Mouse (Mus musculus) layer of hippocampus, postnatal 36 days (tissue): ENCODE data around the gene Odf3b. TPM values are rescaled to one million over a fixed set of nuclear protein-coding genes. Genes with fewer than 3 reads are reported as not detected.
A peak's percentile ranks its signal among the peaks of the same experiment; 100 is the strongest.

Experiments used
- DNase-seq, 2 experiments: peaks; one replicate each; pipeline ENCODE4 v3.0.0; 2022
- total RNA-seq, 2 experiments: library from RNA; stranded (reverse); gene quantifications; 2 replicates each; pipeline ENCODE4 v1.2.3; 2021

The Odf3b gene
- total RNA-seq, 2 experiments from 2014 or later: 2.7 to 2.8 TPM

DNA sequence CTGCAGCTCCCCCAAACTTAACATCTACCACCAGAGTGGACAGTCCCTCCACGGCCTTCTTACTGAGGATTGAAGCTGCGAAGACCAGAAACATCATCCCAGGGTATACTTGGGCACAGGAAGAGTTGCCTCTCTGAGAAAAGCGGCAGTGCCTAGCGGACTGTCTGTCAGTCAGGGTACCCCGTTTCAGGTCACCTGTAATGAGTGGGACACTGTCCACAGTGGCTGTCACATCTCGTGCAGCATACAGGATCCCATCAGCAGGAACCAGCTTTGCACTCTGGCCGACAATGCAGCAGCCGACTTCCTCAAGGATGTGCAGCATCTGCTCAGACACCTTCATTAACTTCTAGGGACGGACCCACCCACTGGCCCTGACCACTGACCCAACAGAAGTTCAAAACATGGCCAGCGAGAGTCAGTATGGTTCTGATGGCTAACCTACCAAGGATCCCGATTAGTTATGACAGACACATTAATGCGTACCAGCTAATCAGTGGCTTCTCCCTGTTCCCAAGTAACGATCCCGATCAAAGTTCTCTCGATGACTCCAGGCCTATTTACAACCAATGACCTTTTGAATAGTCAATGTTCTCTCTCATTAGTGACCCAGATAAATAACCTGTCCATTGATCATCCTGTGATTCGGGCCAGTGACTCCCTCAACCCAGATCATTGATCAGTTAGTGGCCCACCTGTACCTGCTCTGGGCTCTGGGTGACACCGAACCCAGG is 4.1 kb downstream of the Odf3b start:
- DNase-seq: no peak

DNA sequence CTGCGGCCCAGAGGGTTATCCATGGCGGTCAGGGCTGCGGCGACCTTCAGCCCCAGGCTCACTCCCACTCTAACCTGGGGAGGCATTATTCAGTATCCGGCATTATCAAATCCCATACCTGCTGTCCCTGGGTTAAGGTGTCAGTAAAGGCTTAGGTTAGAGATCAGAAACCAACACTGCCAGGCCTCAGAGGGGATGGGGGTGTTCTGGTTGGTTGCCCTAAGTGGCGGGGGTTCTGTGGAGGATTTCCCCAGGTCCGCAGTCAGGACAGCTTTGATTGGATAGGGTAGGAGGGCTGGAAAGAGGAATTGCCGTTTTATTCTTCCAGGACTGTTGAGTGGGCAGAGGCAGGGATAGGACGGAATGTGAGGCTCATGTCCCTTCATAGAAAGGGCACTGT is 4.7 kb downstream of the Odf3b start:
- DNase-seq: no peak

DNA sequence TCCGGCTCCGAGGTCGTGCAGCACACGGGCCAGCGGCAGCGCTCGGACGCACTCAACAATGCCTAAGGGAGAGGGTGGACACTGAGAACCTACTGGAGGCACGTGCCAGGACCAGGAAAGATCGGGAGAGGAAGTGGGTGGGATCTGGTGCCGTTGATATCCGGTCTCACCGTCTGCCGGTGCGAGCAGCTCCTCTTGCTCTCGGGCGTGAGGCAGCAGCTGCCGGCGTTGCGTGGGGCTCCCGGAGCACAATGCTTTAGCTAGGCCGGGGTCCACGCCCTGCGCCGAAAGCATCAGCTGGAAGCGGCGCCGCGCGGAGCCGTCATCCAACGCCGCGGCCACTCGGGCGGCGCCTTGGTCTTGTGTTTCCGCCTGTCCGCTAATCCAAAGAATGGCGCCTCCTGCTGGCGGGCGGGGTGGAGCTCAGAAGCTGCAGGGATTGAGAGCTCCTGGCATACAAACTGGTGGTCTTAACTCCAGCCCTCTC is 5.3 kb downstream of the Odf3b start, which contains the start of gene Sco2:
Gene Sco2 (minus strand): TSS at position 85 of the 487 bp plus-strand sequence.
- peak; percentile 92 for DNase-seq

DNA sequence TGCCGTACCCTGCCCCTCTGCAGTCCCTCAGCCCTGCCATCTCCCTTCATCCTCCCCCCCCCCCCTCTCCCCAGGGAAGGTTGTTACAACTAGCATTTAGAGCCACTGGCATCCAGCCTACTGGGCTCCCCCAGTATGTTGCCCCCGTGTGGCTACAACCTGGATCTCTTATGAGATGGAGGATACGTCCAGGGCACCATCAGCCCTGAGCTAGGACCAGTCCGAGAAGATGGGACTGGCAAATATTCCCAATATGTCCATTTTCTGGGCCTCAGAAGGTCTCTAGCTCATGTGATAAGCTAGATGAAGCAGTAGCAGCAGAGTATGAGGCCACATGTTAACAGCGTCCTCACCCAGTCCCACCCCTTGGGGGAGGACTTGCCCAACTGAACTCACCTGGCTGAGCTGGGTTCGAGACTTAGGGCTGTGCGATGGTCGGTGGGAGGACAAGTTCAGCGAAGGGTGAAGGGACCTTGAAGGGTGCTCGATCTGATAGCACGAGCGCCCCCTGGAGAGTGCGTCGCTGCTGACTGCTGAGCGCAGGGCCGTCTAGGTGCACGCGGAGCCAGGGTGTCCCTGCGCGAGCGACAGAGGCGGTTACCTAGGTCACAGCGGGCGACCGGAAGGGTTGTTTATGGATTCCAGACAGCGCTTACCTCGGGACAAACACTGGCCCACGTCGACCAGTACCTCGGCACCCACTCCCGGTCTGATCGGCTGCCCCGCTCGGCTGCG is 5.9 kb downstream of the Odf3b start:
- peak; percentile 83 to 84 for DNase-seq

DNA sequence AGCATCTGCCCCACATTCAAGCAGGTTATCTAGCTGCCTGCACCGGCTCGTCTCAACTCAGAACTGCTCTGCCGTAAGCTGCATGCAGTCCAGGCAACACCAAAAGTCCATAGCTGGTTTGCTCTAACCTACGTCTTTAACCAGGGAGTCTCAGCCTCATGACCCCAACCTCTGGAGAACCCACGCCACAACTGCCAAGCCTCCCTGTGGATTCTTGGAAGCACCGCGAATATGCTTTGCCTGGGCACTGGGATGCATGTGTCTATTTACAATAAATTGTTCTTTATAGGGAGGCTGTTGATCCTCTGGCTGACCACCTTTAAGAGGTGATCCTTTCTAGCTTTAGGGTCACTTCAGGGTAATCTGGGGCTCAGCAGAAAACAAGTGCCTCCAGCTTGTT is 6.5 kb downstream of the Odf3b start:
- DNase-seq: no peak

DNA sequence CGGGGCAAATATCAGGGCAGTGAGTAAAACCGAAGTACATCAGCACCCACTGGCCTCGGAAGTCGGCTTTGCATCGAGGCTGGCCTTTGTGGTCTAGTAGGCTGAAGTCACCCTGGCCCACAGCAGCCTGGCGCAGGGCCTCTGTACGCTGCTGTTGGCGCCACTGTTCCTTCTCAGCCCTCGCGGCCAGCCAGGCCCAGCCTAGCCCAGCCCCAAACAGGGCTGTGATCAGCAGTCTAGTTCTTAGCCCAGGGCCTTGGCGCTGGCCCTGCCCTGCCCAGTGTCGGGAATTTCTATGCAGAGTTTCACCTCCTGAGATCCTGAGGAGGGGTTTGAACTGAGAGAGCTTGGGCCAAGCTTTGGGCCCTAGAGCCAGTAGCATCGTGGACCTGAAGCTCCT is 7.0 kb downstream of the Odf3b start:
- no peak for DNase-seq

DNA sequence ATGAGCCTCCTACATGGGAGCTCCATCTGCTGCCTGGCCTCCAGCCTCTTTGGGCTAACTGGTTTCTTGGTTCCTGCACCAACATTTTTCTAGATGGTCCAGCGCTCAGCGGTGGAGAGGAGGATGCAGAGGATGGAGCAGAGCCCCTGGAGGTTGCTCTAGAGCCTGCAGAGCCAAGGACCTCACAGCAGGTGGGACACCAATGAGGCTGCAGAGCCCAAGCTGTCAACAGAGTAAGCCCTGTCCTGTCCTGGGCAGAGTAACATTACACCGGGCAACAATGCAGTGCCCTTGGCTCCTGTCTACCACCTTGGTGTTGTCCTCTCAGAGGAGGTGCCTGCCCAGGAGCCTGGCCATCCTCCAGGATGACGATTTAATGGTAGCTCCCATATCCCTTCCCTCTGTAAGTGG is 13.9 kb downstream of the Odf3b start:
- no peak for DNase-seq

DNA sequence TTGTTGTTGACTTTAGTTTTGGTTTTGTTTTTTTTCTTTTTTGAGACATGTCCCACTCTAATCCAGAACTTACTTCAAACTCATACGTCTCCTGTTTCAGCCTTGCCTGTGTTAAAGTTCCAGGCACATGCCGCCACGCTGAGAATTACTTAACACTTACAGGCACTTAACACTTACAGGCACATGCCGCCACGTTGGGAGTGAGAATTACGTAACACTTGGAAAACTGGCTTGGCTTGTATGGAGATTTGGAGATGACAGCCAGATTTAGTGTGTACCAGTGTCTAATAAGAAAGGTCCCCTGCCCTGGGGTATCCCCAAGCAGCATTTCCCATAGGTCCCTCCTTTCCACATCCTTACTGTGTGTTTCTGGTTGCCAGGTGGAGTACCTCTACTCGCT is 16.0 kb downstream of the Odf3b start:
- no peak for DNase-seq

DNA sequence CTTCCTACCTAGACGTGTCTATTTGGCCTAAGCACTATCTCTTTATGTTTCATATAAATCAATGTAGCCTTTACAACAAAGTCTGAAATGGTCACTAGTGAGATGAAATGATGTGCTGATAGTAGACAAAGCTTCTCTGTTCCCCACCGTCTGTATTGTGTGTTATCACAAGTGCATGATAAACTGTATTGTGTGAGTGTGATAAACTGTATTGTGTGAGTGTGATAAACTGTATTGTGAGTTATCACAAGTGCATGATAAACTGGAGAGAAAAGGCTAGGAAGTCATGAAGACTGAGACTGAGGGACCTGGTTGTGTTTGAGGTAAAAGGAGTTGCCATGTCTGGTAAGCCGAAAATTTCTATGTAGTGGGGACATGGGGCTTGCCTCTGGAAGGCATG is 20.3 kb downstream of the Odf3b start:
- DNase-seq: no peak

DNA sequence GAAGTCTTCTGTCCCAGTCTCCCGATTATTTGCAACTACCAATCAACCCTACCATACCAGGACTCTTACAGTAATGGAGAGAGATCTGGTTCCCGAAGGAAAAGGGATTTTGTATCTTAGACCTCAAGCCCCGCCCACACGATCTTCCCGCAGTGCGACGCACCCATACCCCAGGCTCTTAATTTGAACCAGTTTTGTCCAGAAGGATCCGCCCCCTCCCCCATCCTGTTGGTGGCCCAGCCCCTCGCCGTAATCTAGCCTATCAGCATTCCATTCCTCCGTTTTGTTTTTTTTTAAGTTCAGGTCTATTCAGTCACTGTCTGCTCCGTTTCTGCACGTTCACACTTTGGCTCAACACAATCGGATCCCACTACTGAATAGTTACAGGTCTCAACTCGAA is 22.7 kb downstream of the Odf3b start:
- peak in 1 of 2 experiments; percentile 52 for DNase-seq

DNA sequence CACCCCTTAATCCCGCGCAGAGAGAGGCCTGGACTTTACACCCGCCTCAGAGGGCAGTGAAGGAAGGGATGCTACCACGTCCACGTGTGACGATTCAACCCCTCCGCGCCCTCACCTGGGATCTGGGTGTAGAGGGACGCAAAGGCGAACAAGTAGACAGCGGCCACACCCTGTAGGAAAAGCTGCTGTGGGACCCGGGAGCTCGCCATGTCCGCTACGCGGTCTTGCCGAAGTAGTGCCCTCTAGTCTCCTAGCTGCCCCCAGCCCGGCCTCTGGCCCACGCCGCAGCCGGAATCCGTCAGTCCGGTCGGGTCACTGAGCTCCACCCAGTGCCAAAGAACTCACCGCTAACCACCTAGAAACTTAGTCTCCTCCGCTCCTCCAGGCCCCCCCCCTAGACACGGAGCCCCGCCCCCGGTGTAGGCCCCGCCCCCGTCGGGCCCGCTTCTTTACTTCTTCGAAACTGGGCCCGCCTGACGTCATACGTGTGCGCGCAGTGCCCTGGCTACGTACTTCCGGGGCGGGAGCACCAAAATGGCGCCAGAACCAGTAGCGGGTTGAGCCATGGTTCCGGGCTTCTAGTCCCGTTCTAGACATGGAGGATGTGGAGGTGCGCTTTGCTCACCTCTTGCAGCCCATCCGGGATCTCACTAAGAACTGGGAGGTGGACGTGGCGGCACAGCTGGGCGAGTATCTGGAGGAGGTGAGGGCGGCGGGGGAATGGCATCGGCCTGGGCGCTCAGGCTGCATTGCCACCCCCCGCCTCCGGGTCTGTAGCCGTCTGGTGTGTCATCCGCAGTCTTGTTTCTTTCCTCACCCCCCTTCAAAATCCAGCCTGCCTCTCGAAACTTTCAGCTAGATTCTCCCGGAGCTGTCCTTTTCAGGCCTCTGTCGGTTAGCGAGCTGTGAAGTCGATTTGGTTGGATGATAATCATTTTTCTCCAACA is 23.6 kb downstream of the Odf3b start, which contains the start of the genes Lmf2 and Ncaph2:
Gene Lmf2 (minus strand): TSS at position 419 of the 947 bp plus-strand sequence.
Gene Ncaph2 (plus strand): TSS at position 479 of the 947 bp plus-strand sequence.
- DNase-seq: peak; percentile 93 to 95

DNA sequence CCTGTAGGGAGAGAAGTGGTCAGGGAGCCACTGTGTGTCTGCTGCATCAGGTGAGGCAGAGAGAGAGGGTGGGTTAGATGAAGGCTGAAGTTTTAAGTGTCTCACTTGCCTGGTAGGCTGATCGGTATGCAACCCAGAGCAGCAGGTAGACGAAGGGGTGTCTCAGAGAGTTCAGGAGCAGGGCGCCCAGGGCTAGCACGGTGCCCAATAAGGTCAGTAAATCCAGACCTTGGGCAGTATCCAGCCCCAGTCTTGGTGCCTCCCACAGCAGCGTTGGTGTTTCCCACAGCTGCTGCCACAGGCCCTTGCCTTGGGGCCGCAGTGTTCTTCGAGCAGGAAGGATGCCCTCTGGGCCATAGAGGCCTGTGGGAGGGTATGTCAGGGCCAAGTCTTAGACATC is 24.6 kb downstream of the Odf3b start:
- DNase-seq: no peak

DNA sequence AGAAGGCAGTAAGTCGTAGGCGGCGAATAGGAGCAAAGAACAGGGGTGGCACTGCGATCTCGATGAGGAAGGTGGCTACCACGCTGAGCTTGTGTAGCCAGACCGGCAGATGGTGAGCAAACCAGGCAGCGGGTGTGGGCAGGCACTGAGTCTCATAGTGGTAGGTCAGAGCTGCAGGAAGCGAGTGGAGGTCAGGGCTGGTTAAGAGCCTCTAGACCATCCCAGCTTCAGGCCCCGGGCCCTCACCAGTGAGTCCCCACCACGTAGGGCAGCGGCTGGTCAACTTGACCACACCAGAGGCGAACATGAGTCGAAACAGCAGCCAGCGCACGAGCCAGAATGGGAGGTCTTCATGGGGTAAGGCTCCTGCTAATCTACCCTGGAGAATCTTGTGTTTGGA is 25.2 kb downstream of the Odf3b start:
- no peak for DNase-seq

DNA sequence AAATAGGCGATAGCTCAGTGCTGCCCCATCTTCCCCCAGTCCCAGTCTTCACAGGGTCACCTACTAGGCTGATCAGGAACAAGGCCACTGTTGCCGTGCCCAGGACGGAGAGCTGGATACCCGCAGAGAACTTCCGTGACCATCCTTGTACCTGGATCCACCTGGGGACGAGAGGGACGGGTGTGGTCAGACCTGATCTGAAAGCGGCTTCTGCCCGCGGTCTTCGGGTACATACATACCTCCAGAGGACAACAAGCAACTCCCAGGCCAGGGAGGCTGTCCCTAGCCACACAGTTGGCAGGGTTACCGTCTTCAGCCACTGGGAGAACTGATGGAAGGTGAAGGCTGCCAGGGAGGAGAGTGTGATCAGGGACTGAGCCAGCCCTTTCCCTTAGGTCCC is 26.3 kb downstream of the Odf3b start:
- no peak for DNase-seq

DNA sequence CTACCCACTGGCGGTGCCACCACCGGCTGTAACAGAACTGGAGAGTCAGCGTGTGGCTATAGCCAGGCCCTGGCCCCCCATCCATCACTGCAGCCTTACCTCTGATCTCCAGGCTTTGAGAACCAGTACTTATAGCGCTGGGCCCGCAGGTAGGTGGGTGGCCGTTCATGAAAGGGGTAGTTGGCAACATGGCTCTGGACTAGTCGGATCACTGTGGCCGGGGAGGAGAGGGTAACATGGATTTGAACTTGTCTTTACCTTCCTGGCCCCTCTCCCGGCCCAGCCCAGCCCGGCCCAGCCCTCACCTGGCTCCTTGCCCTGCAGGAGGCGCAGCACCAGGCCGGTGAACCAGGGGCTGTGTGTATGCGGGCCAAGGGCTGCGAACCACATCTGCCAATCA is 27.0 kb downstream of the Odf3b start:
- DNase-seq: no peak

DNA sequence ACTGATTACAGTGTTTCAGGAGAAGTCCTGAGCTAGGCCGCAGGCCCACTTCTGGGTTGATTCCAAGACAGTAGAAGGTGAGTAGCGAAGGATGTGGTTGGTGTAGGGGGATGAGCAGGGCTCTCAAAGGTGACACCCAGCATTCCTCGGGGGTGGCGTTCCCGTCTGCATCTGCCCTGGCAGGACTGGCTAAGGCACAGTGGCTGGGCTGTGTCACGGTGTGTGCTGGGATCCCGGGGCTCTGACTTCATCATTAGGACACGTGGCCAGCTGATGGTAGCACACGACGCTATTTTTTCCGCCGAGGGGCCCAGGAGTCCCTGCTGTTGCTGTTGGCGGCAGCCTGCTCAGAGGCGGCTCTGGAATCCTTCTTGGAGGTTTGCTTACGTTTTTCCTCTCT is 27.8 kb downstream of the Odf3b start:
- DNase-seq: no peak

DNA sequence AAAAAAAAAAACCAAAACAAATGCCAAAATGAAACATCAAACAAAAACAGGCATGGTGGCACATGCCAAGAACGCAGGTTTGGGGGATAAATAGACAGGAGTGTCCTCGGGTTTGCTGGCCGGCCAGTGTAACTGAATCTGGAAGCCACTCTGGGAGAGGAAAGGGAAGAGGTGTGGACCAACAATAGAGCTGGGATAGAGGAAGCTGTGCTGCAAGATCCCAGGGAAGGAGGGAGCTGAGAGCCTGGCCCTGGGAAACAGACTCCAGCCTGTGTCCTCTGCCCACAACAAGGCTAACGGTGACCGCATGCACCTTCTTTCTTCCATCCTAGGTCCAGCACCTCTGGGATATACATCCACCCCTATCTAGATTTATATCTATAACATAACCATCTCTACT is 28.6 kb downstream of the Odf3b start:
- DNase-seq: no peak

DNA sequence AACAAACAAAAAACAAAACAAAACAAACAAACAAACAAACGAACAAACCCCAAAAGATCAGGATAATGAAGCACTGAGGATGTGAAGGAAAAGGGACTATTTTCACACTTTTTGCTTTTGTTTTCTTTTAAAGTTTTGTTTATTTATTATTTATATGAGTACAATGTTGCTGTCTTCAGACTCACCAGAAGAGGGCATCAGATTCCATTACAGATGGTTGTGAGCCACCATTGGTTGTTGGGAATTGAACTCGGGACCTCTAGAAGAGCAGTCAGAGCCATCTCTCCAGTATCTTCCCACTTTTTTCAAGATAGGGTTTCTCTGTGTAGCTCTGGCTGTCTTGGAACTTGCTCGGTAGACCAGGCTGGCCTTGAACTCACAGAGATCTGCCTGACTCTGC is 35.8 kb downstream of the Odf3b start:
- DNase-seq: no peak

DNA sequence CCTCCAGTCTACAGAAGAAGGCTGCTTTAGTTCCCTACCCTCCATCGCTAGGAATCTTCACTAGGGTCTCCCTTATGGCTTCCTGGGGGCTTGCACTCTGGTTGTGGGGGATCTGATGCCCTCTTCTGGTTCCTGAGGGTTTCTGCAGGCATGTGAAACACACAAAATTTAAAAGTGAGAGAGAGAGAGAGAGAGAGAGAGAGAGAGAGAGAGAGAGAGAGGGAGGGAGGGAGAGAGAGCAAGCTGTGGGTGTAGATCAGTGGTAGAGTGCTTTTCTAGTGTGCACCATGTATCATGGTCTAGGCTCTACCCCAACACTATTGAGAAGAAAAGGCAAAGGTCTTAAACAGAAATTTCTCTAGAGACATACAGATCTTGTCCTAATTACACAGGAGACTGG is 37.4 kb downstream of the Odf3b start:
- no peak for DNase-seq

DNA sequence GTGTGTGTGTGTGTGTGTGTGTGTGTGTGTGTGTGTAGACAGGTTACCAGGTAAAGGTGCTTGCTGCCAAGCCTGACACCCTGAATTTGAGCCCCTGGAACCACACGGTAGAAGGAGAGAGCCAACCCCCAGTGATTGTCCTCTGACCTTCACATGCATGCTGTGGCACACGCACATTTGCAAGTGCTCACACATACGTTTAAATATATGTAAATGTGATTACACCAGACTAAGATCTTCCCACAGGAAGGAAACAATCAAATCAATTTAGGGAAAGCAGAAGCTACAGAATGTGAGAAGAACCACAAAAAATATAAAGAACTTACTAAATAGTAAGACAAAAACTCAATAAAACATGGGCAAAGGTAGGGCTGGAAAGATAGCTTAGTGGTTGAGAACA is 38.9 kb downstream of the Odf3b start:
- DNase-seq: no peak

DNA sequence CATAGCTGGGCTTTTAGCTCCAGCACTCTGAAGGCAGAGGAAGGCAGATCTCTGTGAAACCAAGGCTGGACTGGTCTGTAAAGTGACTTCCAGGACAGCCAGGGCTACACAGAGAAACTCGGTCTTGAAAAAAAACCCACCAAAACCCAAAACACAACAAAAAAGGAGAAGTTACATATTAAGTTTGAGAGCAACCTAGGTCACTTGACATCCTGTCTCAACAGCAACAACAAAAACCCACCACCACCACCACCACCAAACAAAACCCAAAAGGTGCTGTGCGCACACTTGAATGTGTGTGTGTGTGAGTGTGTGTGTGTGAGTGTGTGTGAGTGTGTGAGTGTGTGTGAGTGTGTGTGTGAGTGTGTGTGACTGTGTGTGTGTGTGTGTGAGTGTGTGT is 39.4 kb downstream of the Odf3b start:
- DNase-seq: no peak

DNA sequence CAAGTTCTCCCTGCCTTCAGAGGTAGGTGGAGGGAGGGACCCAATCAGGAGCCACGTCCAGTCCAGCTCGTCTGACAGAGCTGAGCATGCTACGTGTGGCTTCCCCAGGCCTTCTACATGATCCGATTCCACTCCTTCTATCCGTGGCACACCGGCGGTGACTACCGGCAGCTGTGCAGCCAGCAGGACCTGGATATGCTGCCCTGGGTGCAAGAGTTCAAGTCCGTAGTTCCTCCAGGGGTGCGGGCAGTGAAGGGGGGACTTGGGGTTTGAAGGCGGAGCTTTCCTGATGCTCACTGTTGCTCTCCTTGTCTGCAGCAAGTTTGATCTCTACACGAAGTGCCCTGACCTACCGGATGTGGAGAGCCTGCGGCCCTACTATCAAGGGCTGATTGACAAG is 42.7 kb downstream of the Odf3b start:
- no peak for DNase-seq
